Mouse (Mus musculus) layer of hippocampus, adult 2 months (tissue): Measurements from ENCODE around the gene Mbnl1. TPM values are rescaled to one million over a fixed set of nuclear protein-coding genes. Genes with fewer than 3 reads are reported as not detected.

Experiments used
- DNase-seq, 2 experiments: peaks; one replicate each; pipeline ENCODE4 v3.0.0; 2022; ENCODE audit warnings: low spot score in 2 of 2
- H3K27ac ChIP-seq: fragments of 200-600 bp; 2 replicates; pipeline ENCODE4 v1.8.1; 2022
- H3K4me3 ChIP-seq: fragments of 200-600 bp; 2 replicates; pipeline ENCODE4 v1.8.1; 2022; ENCODE audit warnings: mild to moderate bottlenecking
- CTCF ChIP-seq: fragments of 200-600 bp; conservative IDR thresholded peaks from 2 replicates; pipeline ENCODE4 v1.8.1; 2022; ENCODE audit warnings: antibody characterized with exemption, mild to moderate bottlenecking, moderate library complexity
- total RNA-seq, 2 experiments: library from RNA; stranded (reverse); gene quantifications; 2 replicates each; pipeline ENCODE4 v1.2.3; 2021

The Mbnl1 gene
- total RNA-seq, 2 experiments from 2014 or later: 121 to 127 TPM

GRCm38 (mm10) chr3:60499157-60499578, 26.5 kb downstream of the Mbnl1 start:
- H3K4me3 ChIP-seq: no peak overlapping the region
- peak overlapping the region; percentile 97; the same call in 1 of the 2 replicates for H3K27ac ChIP-seq
- no peak for DNase-seq
- no peak for TF ChIP-seq CTCF

- Histone ChIP-seq H3K27ac (peak overlapping the region; percentile 97), H3K4me3 (peak overlapping the region; percentile 89)
- no peak for TF ChIP-seq CTCF
- no peak for DNase-seq
Observed at GRCm38 (mm10) chr3:60499718-60500450, 27.3 kb downstream of the Mbnl1 start.

GRCm38 (mm10) chr3:60500571-60501527, 28.2 kb downstream of the Mbnl1 start:
- Histone ChIP-seq H3K27ac (peak overlapping the region; percentile 97), H3K4me3 (peak overlapping the region; percentile 89)
- peak; percentile 77 to 79 for DNase-seq
- no peak for TF ChIP-seq CTCF

GRCm38 (mm10) chr3:60501561-60502151, 29.0 kb downstream of the Mbnl1 start:
- no peak for DNase-seq

GRCm38 (mm10) chr3:60502155-60502987, 29.7 kb downstream of the Mbnl1 start:
- peak overlapping the region; percentile 89 for H3K4me3 ChIP-seq
- DNase-seq: no peak
- no peak for TF ChIP-seq CTCF
- peak overlapping the region; percentile 97 for H3K27ac ChIP-seq

More at GRCm38 (mm10) chr3:60501561-60502151, 29.0 kb downstream of the Mbnl1 start:
- TF ChIP-seq CTCF: no peak; the same call in 1 of the 2 replicates
- H3K27ac ChIP-seq: peak overlapping the region; percentile 97
- H3K4me3 ChIP-seq: peak overlapping the region; percentile 89

- no peak for TF ChIP-seq CTCF
- peak overlapping the region; percentile 97 for H3K27ac ChIP-seq
- peak overlapping the region; percentile 89 for H3K4me3 ChIP-seq
- no peak for DNase-seq
Observed at GRCm38 (mm10) chr3:60503196-60503595, 30.6 kb downstream of the Mbnl1 start.

- 0 out of 2 replicates have a peak, but pooled peaks have one; percentile 2 for TF ChIP-seq CTCF
Observed at GRCm38 (mm10) chr3:60504775-60505430, 32.3 kb downstream of the Mbnl1 start.

GRCm38 (mm10) chr3:60506821-60507220, 34.2 kb downstream of the Mbnl1 start:
- H3K4me3 ChIP-seq: no peak overlapping the region
- no peak for DNase-seq
- no peak for TF ChIP-seq CTCF
- H3K27ac ChIP-seq: no peak overlapping the region

More at GRCm38 (mm10) chr3:60504775-60505430, 32.3 kb downstream of the Mbnl1 start:
- Histone ChIP-seq H3K4me3 (no peak overlapping the region), H3K27ac (peak overlapping the region; percentile 49; the same call in 1 of the 2 replicates)
- DNase-seq: no peak

GRCm38 (mm10) chr3:60507496-60507895, 34.9 kb downstream of the Mbnl1 start:
- no peak for TF ChIP-seq CTCF
- H3K27ac ChIP-seq: no peak overlapping the region
- H3K4me3 ChIP-seq: no peak overlapping the region
- DNase-seq: no peak

- H3K4me3 ChIP-seq: no peak overlapping the region
- no peak for DNase-seq
- H3K27ac ChIP-seq: no peak overlapping the region
- TF ChIP-seq CTCF: no peak
Observed at GRCm38 (mm10) chr3:60507979-60508378, 35.3 kb downstream of the Mbnl1 start.

GRCm38 (mm10) chr3:60511197-60511596, 38.6 kb downstream of the Mbnl1 start:
- Histone ChIP-seq H3K4me3 (no peak overlapping the region), H3K27ac (peak overlapping the region; percentile 19; the same call in 1 of the 2 replicates)
- DNase-seq: no peak
- TF ChIP-seq CTCF: no peak
